Comparison of ENCODE assay signal across 10 mouse cellular contexts in genomic region chr2:165654696-165655491, GRCm38 (mm10).
DNase-seq lines count a peak whose midpoint lies in the region; ATAC-seq lines count a peak whose summit lies in the region.
"Had no signal": no experiment of that assay in that cellular context is flagged by ENCODE, and none has a peak within 500 bp of the region (broad histone marks: within the 10 kb centered on the region; RNA-seq: fewer than 3 reads in every experiment).

No protein-coding gene starts in this region.

- H3K4me2 ChIP-seq in forebrain, embryonic 14.5 days (ENCODE audit: low read length) = no peak overlapping the region

- H3K27ac ChIP-seq in forebrain, embryonic 14.5 days (ENCODE audit: low read depth, low read length) = no peak overlapping the region
- H3K27ac ChIP-seq: kidney, postnatal 0 days had no signal

- peak; percentile 45 for DNase-seq in cerebellum, adult 8-10 months
- no peak for DNase-seq in cerebellum, adult 9-11 months
- DNase-seq in spleen, postnatal 36 days (ENCODE audit: low spot score in 2 of 2) = peak; percentile 62 to 67
- DNase-seq in spleen, postnatal 14 days (ENCODE audit: low spot score in 2 of 2) = no peak
- no peak for DNase-seq in embryo, embryonic 9.5 days (ENCODE audit: extremely low spot score)
- no peak for DNase-seq in forebrain, embryonic 14.5 days (ENCODE audit: low spot score)

- H3K9ac ChIP-seq in forebrain, embryonic 14.5 days (ENCODE audit: low read length) = no peak overlapping the region

- 81% methylated on average over 10 of the region's 10 CpGs for WGBS in forebrain, embryonic 14.5 days

- peak; percentile 62 for ATAC-seq in megakaryocyte progenitor cell, adult 5-6 weeks (replicated peaks; ENCODE audit: poor library complexity)
- ATAC-seq in forebrain, embryonic 14.5 days = no peak
- no peak for ATAC-seq in erythroblast, adult 5-6 weeks (replicated peaks; ENCODE audit: low FRiP score, poor library complexity, severe bottlenecking)

- no peaks in the 10 kb centered on the region for H3K27me3 ChIP-seq in forebrain, embryonic 14.5 days (replicated peaks; ENCODE audit: control insufficient read depth, insufficient read depth, low read length)

- no peak overlapping the region for H3K4me3 ChIP-seq in forebrain, embryonic 14.5 days (ENCODE audit: low read depth, low read length)

- H3K9me3 ChIP-seq in forebrain, embryonic 14.5 days (replicated peaks; ENCODE audit: control insufficient read depth, low read length) = no peaks in the 10 kb centered on the region
- H3K9me3 ChIP-seq: G1E had no signal

- H3K36me3 ChIP-seq in forebrain, embryonic 14.5 days (ENCODE audit: control insufficient read depth, insufficient read depth, low read length) = no peaks in the 10 kb centered on the region
- H3K36me3 ChIP-seq: G1E had no signal

- H3K4me1 ChIP-seq in forebrain, embryonic 14.5 days (ENCODE audit: control insufficient read depth, insufficient read depth, low read length) = peaks cover 2% of the 10 kb centered on the region; the same call in 1 of the 2 replicates

Comparison
In these comparisons a context has a peak if more than half of its experiments do, and no peak if none do; other contexts are left out.
1. DNase-seq: peak in cerebellum, adult 8-10 months (single experiment) and spleen, postnatal 36 days (2 of 2); none in cerebellum, adult 9-11 months (single experiment), spleen, postnatal 14 days (0 of 2), embryo, embryonic 9.5 days (single experiment) and forebrain, embryonic 14.5 days (single experiment).